Mouse (Mus musculus): ENCODE measurements around the gene Hmgcs1. TPM values are rescaled to one million over a fixed set of nuclear protein-coding genes. Genes with fewer than 3 reads are reported as not detected.

Gene Hmgcs1
- total and polyA plus RNA-seq, 3 experiments: 16.7 to 35.4 (median 34.9) TPM

GRCm38 (mm10) chr13:119706953-119707352 is 16.8 kb downstream of the Hmgcs1 start:
- Histone ChIP-seq H3K27ac (no peak overlapping the region), H3K4me3 (no peak overlapping the region), H3K79me2 (replicated peaks; ENCODE audit: control insufficient read depth, insufficient read depth, low read length) (no peaks in the 10 kb centered on the region), H3K27me3 (ENCODE audit: control insufficient read depth, insufficient read depth, low read length) (no peaks in the 10 kb centered on the region), H3K4me1 (ENCODE audit: control insufficient read depth, insufficient read depth, low read length) (no peaks in the 10 kb centered on the region), H3K9ac (ENCODE audit: low read depth, low read length) (no peak overlapping the region), H3K36me3 (ENCODE audit: control insufficient read depth, insufficient read depth, low read length) (peaks cover 4% of the 10 kb centered on the region)
- intact Hi-C loops (cut with DNase I): no loop called here
- 67% methylated on average over 7 of the region's 7 CpGs for WGBS
- TF ChIP-seq POLR2A (IDR thresholded peaks at IDR 0.05; ENCODE audit: insufficient read depth, low read depth, low read length): no peak
- TF ChIP-seq CTCF (IDR thresholded peaks at IDR 0.05): no peak
- no peak for TF ChIP-seq EP300 (IDR thresholded peaks at IDR 0.05; ENCODE audit: insufficient read depth, low read depth, low read length)
- DNase-seq: no peak

- H3K79me2 ChIP-seq (replicated peaks; ENCODE audit: control insufficient read depth, insufficient read depth, low read length): no peaks in the 10 kb centered on the region
- no peak for TF ChIP-seq EP300 (IDR thresholded peaks at IDR 0.05; ENCODE audit: insufficient read depth, low read depth, low read length)
- TF ChIP-seq CTCF (IDR thresholded peaks at IDR 0.05): no peak
- TF ChIP-seq POLR2A (IDR thresholded peaks at IDR 0.05; ENCODE audit: insufficient read depth, low read depth, low read length): no peak
- intact Hi-C loops (cut with DNase I): no loop called here
- no peaks in the 10 kb centered on the region for H3K4me1 ChIP-seq (ENCODE audit: control insufficient read depth, insufficient read depth, low read length)
- H3K9ac ChIP-seq (ENCODE audit: low read depth, low read length): no peak overlapping the region
- peaks cover 4% of the 10 kb centered on the region; the same call in 1 of the 2 replicates for H3K36me3 ChIP-seq (ENCODE audit: control insufficient read depth, insufficient read depth, low read length)
- H3K27ac ChIP-seq: no peak overlapping the region
- no peaks in the 10 kb centered on the region for H3K27me3 ChIP-seq (ENCODE audit: control insufficient read depth, insufficient read depth, low read length)
- H3K4me3 ChIP-seq: no peak overlapping the region
- WGBS: 91% methylated on average over 6 of the region's 6 CpGs
- DNase-seq: no peak
Observed at GRCm38 (mm10) chr13:119707906-119708305, 17.7 kb downstream of the Hmgcs1 start.

- peaks cover 4% of the 10 kb centered on the region; the same call in 1 of the 2 replicates for H3K36me3 ChIP-seq (ENCODE audit: control insufficient read depth, insufficient read depth, low read length)
- 61% methylated on average over 5 of the region's 5 CpGs for WGBS
- H3K27ac ChIP-seq: no peak overlapping the region
- H3K9ac ChIP-seq (ENCODE audit: low read depth, low read length): no peak overlapping the region
- no peak for TF ChIP-seq CTCF (IDR thresholded peaks at IDR 0.05)
- no peak for TF ChIP-seq EP300 (IDR thresholded peaks at IDR 0.05; ENCODE audit: insufficient read depth, low read depth, low read length)
- no peak for TF ChIP-seq POLR2A (IDR thresholded peaks at IDR 0.05; ENCODE audit: insufficient read depth, low read depth, low read length)
- DNase-seq: no peak
- H3K79me2 ChIP-seq (replicated peaks; ENCODE audit: control insufficient read depth, insufficient read depth, low read length): no peaks in the 10 kb centered on the region
- no peaks in the 10 kb centered on the region for H3K4me1 ChIP-seq (ENCODE audit: control insufficient read depth, insufficient read depth, low read length)
- intact Hi-C loops (cut with DNase I): no loop called here
- no peak overlapping the region for H3K4me3 ChIP-seq
- no peaks in the 10 kb centered on the region for H3K27me3 ChIP-seq (ENCODE audit: control insufficient read depth, insufficient read depth, low read length)
Observed at GRCm38 (mm10) chr13:119708941-119709340, 18.8 kb downstream of the Hmgcs1 start.

GRCm38 (mm10) chr13:119709388-119710267 is 19.4 kb downstream of the Hmgcs1 start:
- WGBS: 71% methylated on average over 8 of the region's 8 CpGs
- intact Hi-C loops (cut with DNase I): no loop called here
- Histone ChIP-seq H3K4me1 (ENCODE audit: control insufficient read depth, insufficient read depth, low read length) (no peaks in the 10 kb centered on the region), H3K27me3 (ENCODE audit: control insufficient read depth, insufficient read depth, low read length) (no peaks in the 10 kb centered on the region), H3K79me2 (replicated peaks; ENCODE audit: control insufficient read depth, insufficient read depth, low read length) (no peaks in the 10 kb centered on the region), H3K9ac (ENCODE audit: low read depth, low read length) (no peak overlapping the region), H3K4me3 (no peak overlapping the region), H3K27ac (no peak overlapping the region), H3K36me3 (ENCODE audit: control insufficient read depth, insufficient read depth, low read length) (peaks cover 4% of the 10 kb centered on the region; the same call in 1 of the 2 replicates)
- TF ChIP-seq POLR2A (IDR thresholded peaks at IDR 0.05; ENCODE audit: insufficient read depth, low read depth, low read length) (no peak), EP300 (IDR thresholded peaks at IDR 0.05; ENCODE audit: insufficient read depth, low read depth, low read length) (no peak), CTCF (IDR thresholded peaks at IDR 0.05) (no peak)
- DNase-seq: no peak

GRCm38 (mm10) chr13:119710268-119710610 is 20.1 kb downstream of the Hmgcs1 start:
- Histone ChIP-seq H3K4me3 (no peak overlapping the region), H3K27me3 (ENCODE audit: control insufficient read depth, insufficient read depth, low read length) (no peaks in the 10 kb centered on the region), H3K36me3 (ENCODE audit: control insufficient read depth, insufficient read depth, low read length) (peaks cover 4% of the 10 kb centered on the region; the same call in 1 of the 2 replicates), H3K79me2 (replicated peaks; ENCODE audit: control insufficient read depth, insufficient read depth, low read length) (no peaks in the 10 kb centered on the region), H3K9ac (ENCODE audit: low read depth, low read length) (no peak overlapping the region), H3K4me1 (ENCODE audit: control insufficient read depth, insufficient read depth, low read length) (no peaks in the 10 kb centered on the region), H3K27ac (no peak overlapping the region)
- TF ChIP-seq POLR2A (IDR thresholded peaks at IDR 0.05; ENCODE audit: insufficient read depth, low read depth, low read length) (no peak), CTCF (IDR thresholded peaks at IDR 0.05) (no peak)
- no peak for DNase-seq
- WGBS: 88% methylated on average over 10 of the region's 10 CpGs
- intact Hi-C loops (cut with DNase I): no loop called here

- Histone ChIP-seq H3K9ac (ENCODE audit: low read depth, low read length) (no peak overlapping the region), H3K4me3 (no peak overlapping the region), H3K27me3 (ENCODE audit: control insufficient read depth, insufficient read depth, low read length) (no peaks in the 10 kb centered on the region), H3K27ac (no peak overlapping the region), H3K4me1 (ENCODE audit: control insufficient read depth, insufficient read depth, low read length) (no peaks in the 10 kb centered on the region), H3K79me2 (replicated peaks; ENCODE audit: control insufficient read depth, insufficient read depth, low read length) (no peaks in the 10 kb centered on the region), H3K36me3 (ENCODE audit: control insufficient read depth, insufficient read depth, low read length) (peaks cover 4% of the 10 kb centered on the region; the same call in 1 of the 2 replicates)
- 89% methylated on average over 11 of the region's 11 CpGs for WGBS
- TF ChIP-seq POLR2A (IDR thresholded peaks at IDR 0.05; ENCODE audit: insufficient read depth, low read depth, low read length) (no peak), EP300 (IDR thresholded peaks at IDR 0.05; ENCODE audit: insufficient read depth, low read depth, low read length) (no peak), CTCF (IDR thresholded peaks at IDR 0.05) (no peak)
- intact Hi-C loops (cut with DNase I): no loop called here
- DNase-seq: no peak
Observed at GRCm38 (mm10) chr13:119712463-119712862, 22.3 kb downstream of the Hmgcs1 start.

All from heart, adult 2 months (tissue).